Mouse (Mus musculus) T-cell, adult 2 months (primary cell): ENCODE data around the gene Gm11563.
"Not testable (repeated sequence)": the region's sequence is repeated elsewhere in the genome, so short reads cannot be mapped to it uniquely, and the experiment has no call there.

ENCODE experiments used
- DNase-seq: peaks from one replicate; pipeline ENCODE4 v3.0.0; 2022; ENCODE audit warnings: low spot score

The Gm11563 gene

DNA sequence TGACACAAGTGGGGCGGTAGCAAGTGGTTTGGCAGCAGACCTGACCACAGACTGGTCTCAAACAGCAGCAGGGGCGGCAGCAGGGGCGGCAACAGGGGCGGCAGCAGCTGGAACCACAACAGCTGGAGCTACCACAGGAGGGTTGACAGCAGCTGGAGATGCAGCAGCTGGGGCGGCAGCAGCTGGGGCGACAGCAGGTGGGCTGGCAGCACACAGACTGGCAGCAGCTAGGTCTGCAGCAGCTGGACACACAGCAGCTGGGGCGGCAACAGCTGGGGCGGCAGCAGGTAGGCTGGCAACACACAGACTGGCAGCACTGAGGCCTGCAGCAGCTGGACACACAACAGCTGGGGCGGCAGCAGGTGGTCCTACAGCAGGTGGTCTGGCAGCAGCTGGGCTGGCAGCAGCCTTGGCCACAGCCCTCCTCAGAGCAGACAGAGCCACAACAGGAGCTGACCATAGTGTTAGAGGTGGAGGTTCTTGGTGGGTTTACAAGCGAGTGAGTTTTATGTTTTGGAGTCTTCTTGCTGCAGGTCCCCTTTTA, at the start of gene Gm11563:
Gm11563 (minus strand) TSS at position 494 of the 544 bp plus-strand sequence.
- not testable (repeated sequence) for DNase-seq

- DNase-seq, result no peak
Measured at GRCm38 (mm10) chr11:99690463-99690862, 31.7 kb upstream of the Gm11563 start, which contains the start of gene Gm14190. Gene Gm14190 (minus strand): TSS chr11:99690740.

DNA sequence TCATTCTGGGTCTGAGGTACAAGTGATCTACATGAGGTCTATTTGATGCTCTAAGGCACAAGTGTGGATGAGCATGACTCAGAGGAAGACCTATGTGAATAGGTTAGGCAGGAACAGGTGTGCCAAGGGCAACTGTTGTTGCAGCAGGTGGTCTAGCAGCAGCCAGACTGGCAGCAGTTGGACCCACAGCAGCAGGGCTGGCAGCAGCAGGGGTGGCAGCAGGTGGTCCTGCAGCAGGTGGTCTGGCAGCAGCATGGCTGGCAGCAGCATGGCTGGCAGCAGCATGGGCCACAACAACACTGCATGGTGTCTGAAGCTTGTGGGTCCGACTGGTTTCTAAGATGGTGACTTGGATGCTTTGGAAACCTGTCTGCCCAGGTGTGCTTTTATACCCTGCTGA, 26.5 kb upstream of the Gm11563 start:
- DNase-seq, result not testable (repeated sequence)

DNA sequence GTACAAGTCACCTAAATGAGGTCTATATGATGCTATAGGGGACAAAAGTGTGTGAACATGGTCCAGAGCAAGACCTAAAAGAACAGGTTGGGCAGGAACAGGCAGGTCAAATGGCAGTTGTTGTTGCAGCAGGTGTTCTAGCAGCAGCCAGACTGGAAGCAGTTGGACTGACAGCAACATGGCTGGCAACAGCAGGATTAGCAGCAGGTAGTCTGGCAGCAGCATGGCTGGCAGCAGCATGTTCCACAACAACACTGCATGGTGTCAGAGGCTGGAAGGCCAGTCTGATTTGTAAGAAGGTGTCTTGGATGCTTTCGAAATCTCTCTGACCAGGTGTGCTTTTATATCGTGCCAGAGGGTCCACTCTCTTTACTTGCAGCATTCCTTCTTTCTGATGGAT, 24.7 kb upstream of the Gm11563 start:
- DNase-seq, result no peak

GRCm38 (mm10) chr11:99665860-99666259, 7.1 kb upstream of the Gm11563 start, which contains the start of gene Krtap4-6:
Gene Krtap4-6 (minus strand): TSS chr11:99665960.
- DNase-seq, result no peak

DNA sequence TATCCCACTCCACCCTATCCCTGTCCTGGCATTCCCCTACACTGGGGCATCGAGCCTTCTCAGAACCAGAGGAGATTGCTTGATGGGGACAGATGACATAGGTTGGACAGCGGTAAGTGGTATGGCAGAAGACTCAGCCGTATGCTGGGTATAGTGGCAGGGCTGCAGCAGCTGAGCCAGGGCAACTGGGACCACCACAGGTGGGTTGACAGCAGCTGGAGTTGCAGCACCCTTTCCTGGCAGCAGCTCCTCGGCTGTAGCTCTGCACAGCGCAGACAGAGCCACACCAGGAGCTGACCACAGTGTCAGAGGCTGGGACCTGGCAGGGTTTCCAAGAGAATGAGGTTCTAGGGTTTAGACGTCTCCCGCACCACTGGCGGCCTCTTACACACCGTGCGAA, 4.0 kb upstream of the Gm11563 start:
- no peak for DNase-seq

GRCm38 (mm10) chr11:99659256-99659655, 496 bp upstream of the Gm11563 start:
- no peak for DNase-seq

GRCm38 (mm10) chr11:99657051-99657450, 1.7 kb downstream of the Gm11563 start:
- DNase-seq, result no peak

- no peak for DNase-seq
Measured at GRCm38 (mm10) chr11:99650136-99650535, 8.6 kb downstream of the Gm11563 start, which contains the start of gene Gm11555. Gene Gm11555 (minus strand): TSS chr11:99650236.

- DNase-seq, result no peak
Measured at GRCm38 (mm10) chr11:99646444-99646843, 12.3 kb downstream of the Gm11563 start.

GRCm38 (mm10) chr11:99644351-99644750, 14.4 kb downstream of the Gm11563 start:
- no peak for DNase-seq

DNA sequence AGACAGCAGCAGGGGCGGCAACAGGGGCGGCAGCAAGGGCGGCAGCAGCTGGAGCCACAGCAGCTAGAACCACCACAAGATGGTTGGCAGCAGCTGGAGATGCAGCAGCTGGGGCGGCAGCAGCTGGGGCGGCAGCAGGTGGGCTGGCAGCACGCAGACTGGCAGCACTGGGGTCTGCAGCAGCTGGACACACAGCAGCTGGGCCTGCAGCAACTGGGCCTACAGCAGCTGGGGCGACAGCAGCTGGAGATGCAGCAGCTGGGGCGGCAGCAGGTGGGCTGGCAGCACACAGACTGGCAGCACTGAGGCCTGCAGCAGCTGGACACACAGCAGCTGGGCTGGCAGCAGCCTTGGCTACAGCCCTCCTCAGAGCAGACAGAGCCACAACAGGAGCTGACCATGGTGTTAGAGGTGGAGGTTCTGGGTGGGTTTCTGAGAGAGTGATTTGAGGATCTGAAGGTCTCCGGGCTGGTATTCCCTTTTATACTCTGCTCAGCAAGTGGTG, 15.1 kb downstream of the Gm11563 start, which contains the start of gene Krtap4-7:
Krtap4-7 (minus strand) TSS at position 455 of the 505 bp plus-strand sequence.
- not testable (repeated sequence) for DNase-seq

GRCm38 (mm10) chr11:99640926-99641325, 17.8 kb downstream of the Gm11563 start:
- no peak for DNase-seq

- DNase-seq, result no peak
Measured at GRCm38 (mm10) chr11:99637086-99637485, 21.7 kb downstream of the Gm11563 start.

DNA sequence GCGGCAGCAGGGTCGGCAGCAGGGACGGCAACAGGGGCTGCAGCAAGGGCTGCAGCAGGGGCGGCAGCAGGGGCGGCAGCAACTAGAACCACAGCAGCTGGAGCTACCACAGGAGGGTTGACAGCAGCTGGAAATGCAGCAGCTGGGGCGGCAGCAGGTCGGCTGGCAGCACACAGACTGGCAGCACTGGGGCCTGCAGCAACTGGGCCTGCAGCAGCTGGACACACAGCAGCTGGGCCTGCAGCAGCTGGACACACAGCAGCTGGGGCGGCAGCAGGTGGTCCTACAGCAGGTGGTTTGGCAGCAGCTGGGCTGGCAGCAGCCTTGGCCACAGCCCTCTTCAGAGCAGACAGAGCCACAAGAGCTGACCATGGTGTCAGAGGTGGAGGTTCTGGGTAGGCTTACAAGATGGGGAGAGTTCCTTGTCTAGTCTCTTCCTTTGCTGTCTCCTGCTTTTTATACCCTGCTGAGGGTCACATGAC, 24.1 kb downstream of the Gm11563 start, which contains the start of gene Krtap4-2:
Krtap4-2 (minus strand) TSS at position 432 of the 482 bp plus-strand sequence.
- no peak for DNase-seq

DNA sequence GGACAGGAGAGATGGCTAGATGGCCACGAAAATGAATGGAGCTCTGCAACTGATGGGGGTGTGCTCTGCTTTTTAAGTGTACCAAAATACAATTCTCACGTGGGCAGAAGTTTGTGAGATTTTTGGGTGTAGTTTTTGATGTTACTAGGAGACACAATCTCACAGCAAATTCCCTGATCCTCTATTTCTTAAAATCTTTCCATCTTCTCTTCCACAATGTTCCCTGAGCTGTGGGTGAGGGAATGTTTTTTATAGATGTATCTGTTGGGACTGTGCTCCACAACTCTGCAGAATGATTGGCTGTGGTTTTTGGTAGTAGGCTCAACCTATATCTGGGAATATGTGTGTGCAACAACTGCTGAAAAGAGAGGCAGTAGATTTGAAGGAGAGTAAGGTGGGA, 25.5 kb downstream of the Gm11563 start:
- DNase-seq, result no peak

GRCm38 (mm10) chr11:99630890-99631289, 27.9 kb downstream of the Gm11563 start:
- DNase-seq, result no peak

DNA sequence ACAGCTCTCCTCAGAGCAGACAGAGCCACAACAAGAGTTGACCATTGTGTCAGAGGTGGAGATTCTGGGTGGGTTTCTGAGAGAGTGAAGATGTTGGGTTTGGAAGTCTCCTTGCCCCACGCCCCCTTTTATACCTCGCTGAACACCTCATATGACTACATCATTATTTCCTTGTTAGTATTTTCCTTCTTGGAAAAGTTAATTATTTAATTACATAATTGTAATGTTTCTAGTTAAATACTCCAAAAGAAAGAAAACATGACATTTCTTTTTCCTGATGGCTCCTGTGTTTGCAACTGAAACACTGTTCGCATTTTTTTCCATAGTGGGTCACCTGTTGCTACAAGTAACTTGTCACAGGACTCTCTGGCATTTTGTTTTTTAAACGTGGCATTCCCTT, 30.6 kb downstream of the Gm11563 start, which contains the start of gene Krtap4-1:
Krtap4-1 (minus strand) TSS at position 101 of the 400 bp plus-strand sequence.
- no peak for DNase-seq

DNA sequence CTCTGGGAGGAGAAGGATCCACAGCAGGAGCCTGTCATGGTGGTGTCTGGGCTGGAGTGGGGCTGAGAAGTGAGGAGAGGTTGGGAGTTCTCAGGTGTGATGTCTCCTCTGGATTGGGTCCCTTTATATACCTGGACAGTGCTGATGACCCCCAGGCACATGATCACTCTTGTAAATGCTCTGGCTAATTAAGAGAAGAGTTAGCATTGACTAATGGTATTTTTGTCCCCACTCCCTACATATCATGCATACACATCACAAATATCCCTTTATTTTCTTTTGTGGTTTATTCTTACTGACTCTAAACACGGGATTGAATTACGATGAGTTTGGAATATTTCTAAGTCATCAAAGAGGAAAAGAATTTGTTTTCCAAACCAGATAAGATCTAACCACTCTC, 38.4 kb downstream of the Gm11563 start, which contains the start of gene Gm11562:
Gm11562 (minus strand) TSS at position 101 of the 400 bp plus-strand sequence.
- no peak for DNase-seq

GRCm38 (mm10) chr11:99614796-99615363, 43.9 kb downstream of the Gm11563 start, which contains the start of gene Krtap2-4:
Gene Krtap2-4 (minus strand): TSS chr11:99614846.
- no peak for DNase-seq

- DNase-seq, result not testable (repeated sequence)
Measured at GRCm38 (mm10) chr11:99610089-99610488, 48.7 kb downstream of the Gm11563 start, which contains the start of gene Gm11937. Gene Gm11937 (minus strand): TSS chr11:99610189.

- DNase-seq, result no peak
Measured at GRCm38 (mm10) chr11:99609126-99609525, 49.6 kb downstream of the Gm11563 start.
